Mouse (Mus musculus) urinary bladder, postnatal 36 days (tissue): Measurements from ENCODE around the gene Atp8a1.
A peak's percentile ranks its signal among the peaks of the same experiment; 100 is the strongest.

Source experiments
- DNase-seq, 2 experiments: peaks; one replicate each; pipeline ENCODE4 v3.0.0; 2022; ENCODE audit warnings: low spot score in 2 of 2, mixed read lengths in 1 of 2

Gene Atp8a1

DNA sequence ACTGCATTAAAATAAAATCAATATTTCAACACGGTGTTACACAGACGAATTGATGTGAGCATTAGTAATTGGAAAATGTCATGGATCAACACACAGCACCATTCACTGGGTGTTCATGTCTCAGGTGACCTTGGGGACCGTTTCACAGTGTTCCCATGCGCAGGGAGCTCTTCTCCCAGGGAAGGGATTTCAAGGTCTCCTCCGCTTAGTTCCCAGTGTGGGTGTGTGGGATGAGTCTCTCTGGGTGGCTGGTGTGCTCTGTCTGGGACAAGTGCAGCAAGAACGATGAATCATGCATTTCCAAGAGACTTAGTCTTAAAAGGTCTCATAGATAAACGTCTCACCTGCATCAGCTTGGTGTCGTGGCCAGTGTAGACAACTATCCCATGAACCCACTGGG, 78.5 kb downstream of the Atp8a1 start:
- no peak for DNase-seq

DNA sequence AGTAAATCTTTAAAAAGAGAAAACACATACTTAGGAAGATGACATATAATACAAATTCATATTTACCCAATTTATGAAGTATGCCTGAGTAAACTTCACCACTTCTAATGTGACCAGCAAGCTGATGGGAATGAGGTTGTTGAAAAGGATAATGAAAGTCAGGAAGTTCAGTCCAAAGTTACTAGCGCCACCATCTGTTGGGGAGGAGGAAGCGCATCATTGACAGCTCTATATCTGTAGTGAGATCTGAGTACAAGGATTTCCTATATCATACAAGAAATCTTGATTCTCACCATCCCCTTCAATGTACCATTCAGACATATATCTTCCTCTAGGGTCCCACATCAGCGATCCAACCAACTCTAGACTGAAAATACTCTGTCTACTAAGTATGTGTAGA, 82.4 kb downstream of the Atp8a1 start:
- DNase-seq, result no peak

DNA sequence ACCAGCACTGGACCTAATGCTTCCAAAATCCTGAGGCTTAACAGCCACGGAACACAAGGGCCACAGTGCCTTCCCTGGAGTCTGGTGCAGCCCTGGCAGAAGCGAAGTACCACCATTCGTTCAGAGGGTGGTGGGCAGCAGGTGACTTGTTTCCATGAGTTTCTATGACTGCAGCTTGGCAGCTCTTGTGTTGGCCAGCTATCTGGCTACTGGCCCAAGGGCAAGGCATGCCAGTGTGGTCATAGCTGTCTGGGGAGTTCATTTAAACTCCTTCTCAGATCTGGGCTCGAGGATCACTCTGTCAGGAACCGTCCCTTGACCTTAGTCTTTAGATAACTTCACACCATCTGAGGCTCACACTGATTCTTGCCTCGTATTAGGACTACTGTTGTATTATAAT, 89.1 kb downstream of the Atp8a1 start:
- DNase-seq, result peak in 1 of 2 experiments; percentile 13

DNA sequence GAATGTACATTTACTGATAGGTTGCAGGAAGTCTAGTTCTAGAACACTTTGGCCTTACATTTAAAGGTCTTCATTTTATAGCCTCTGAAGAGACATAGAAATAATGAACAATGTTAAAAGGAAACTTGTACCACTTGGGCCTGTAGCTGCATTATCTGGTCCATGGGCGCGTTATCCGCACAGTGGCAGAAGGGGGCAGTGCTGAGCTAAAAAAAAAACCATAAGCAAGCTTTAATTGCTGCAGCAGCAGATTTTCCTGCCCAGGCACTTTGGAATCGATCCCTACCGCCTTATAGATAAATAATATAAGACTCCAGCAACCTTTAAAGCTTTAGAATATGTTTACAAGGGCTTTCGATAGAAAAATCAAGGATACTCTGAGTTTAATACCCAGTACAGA, 91.1 kb downstream of the Atp8a1 start:
- peak; percentile 4 to 14 for DNase-seq

DNA sequence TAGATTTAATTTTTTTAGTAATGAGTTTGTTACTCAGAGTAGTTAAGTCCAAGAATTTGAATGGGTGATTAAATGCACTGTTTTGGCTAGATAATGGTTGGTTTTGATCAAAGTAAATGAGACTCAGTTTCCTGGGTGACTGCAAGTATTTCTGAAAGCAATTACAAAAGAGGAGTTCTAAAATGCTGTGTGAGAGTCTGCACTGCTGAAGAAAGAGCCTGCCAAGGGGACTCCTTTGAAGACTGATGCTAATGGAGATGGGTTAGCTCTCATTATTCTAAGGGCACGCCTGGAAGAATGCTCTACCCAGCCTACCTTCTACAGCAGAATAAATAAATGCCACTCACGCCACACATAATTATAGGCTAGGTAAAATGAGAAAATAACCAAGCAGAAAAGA, 94.2 kb downstream of the Atp8a1 start:
- no peak for DNase-seq

DNA sequence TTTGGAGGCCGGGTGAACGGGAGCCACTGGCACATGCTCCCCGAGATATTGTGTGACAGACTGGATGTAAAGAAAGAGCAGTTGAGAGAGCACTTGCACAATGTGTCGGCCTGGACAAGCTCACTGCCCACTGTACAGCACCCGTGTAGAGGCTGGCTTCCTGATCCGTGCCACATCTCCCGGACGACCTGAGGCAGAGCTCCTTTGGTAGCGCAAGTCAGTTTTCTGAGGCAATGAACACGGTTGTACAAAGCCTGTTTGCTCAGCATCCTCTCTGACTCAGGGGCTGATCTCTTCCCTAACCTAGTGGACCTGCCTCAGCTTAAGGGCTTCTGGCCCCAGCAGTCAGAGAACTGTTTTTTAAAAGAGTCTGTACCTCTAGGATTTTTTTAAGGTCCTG, 94.6 kb downstream of the Atp8a1 start:
- DNase-seq, result no peak

DNA sequence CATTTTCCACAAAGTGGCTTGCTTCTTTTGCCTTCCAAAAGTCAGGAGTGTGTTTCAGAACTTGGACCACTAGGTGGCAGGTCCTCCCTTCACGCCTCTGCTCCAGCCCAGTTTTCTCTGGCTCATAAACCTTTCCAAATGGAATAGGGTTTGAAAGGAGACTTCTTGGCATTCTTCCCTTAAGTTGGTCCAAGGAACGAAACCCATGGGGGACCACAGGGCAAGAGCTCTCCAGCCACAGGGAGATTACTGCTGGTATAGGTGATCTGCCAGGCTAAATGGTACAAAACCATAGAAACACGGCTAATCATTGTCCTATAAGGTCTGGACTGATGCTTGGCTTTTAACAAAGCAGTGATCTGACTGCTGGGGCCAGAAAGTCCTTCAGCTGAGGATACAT, 95.2 kb downstream of the Atp8a1 start:
- DNase-seq, result peak in 1 of 2 experiments; percentile 9

DNA sequence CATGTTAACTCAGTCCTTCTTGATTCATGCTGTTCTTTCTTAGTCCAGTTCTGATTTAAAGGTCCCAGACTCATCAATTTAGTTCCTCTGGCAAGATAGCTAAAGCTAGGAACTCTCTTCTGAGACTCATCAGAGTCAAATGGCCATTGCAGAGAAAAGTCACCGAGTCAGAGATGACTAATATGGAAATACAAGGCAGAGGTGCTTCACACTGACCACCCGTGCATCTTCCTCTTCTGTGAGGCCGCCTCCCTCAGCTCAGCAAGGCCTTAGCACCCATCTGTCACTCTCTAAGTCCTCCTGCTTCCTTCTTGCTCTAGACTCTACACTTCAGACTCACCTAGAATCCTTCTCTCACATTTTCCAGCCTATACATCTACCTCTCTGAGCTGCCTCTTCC, 108.0 kb downstream of the Atp8a1 start:
- no peak for DNase-seq

DNA sequence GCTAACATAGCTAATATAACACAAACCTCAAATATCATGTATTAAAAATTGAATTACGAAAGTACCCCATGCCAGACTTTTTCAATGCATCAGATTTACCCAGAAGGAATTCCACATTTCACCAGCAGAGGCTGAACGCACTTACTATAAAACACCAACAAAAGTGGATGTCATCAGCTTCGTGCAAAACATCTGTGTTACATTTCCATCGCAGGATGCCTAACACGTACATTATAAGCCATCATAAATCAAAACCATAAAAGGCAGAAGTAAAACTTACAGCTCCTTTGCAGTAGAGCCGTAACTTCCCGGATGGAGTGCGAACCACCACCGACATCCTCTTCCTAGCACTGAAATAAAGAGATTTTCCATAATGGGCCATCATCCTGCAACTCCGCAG, 109.1 kb downstream of the Atp8a1 start:
- no peak for DNase-seq

DNA sequence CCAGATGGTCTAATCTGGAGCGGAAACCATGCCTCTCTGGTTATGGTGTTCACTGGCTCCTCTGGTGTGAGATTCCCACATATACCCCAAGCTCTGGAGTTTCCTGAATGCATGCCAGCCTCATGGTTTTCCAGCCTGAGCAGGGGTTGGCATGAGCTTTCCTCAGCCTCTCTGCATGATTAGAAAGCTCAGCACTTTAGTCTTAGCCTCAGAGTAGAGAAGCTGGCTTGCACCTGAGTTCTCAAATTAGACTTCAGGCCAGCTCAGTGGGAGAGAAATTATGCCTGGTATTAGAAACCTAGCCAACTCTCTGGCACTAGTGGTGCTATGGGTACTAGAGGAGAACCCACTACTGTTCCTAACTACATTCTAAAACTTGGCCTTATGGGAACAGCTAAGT, 111.5 kb downstream of the Atp8a1 start:
- no peak for DNase-seq

DNA sequence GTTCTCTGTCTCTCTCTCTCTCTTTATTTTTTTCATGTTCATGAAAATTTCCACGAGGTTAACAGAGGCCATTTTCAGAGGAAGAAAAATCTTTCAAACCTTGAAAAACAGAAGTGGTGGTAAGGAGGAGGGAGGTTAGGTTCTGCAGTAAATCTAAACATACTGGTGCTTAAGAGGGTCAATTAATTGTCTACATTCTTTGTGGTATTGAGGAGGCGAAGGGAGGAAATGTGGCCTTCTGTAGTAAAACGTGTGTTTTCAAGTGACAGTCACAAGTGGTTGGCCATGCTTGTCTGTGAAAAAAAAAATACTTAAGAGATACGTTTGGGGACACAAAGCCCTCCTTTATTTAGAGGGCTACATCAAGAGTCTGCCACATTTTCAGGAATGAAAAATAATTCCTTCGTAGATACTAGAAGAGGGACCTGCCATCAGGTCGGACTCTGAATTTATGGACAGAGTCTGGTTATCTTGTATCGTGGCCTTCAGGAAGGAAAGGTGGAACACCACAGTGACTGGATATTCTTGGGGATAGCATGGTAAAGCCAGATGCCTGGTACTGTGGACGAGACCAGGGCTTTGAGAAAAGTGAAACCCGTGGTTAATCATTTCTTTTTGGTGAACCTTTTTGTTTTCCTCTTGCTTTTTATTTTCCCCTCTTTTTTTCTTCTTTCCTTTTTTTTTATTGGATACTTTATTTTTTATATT, 113.5 kb downstream of the Atp8a1 start:
- no peak for DNase-seq

DNA sequence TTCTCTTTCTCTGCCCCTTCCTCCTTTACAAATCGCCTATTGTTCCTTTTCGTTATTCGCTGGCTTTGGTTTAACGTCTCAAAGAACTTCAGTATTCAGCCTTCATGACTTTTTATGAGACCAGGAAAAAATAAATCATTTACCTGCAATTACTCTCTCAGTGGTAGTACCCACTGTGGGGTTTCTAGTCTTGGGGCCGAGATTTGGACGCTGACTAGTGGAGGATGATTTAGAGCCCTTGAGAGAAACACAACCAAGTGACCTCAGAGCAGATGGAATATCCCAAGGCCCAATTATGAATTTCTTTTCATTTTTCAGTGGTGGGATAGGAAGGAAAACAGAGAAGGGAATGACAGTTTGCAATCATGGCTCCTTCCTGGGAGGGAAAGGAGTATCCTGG, 114.1 kb downstream of the Atp8a1 start:
- no peak for DNase-seq

DNA sequence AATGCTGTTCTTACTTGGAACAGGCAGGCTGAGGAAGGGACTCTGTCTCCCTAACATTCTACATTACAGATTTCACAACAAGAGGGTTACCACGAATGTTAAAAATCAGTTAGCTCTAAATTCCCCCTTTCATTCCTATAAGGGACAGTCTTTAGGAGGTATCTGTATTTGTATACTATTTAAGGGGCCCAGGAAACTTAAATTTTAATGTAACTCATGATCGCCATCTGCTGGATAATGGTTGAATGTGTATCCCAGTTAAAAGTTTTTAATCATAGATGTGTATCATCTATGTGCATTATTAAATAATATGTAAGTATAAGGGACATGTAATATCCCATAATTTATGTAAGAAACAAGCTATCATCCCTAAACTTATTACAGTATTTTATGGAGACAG, 119.5 kb downstream of the Atp8a1 start:
- DNase-seq, result no peak

DNA sequence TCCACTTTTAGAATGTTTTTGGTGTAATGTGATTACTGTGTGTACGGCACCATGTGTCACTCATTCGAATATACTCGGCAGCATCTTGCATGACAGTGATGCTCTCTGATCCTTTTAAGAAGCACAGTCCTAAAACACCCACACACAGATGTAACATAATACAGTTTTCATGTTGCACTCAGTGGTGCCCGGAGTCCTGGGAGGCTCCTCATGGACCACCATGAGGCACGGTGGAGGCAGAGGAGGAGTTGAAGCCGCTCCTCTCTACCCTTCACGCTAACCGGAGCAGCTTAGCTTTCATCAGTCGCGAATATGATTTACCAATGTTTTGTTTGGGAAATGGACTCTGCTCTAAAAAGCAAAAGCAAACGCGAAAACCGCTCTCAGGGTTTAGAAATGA, 120.4 kb downstream of the Atp8a1 start:
- no peak for DNase-seq

DNA sequence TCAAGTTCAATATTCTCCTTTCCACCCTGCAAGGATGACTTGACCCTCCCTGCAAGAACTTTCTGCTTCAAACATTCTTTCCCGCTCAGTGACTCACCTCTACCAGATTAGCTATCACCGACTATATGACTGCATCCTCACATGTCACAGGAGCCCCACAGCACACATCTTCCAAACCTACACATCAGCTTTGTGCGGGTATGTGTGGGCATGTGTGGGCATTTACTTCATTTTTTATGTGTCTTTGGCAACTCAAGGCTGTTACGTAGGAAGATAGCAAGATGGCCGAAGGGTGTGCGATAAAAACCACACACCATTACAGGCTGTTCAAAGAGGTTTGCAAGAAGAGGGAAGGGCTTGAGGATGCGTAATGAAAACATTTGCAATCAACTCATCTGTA, 145.6 kb downstream of the Atp8a1 start:
- DNase-seq, result no peak

DNA sequence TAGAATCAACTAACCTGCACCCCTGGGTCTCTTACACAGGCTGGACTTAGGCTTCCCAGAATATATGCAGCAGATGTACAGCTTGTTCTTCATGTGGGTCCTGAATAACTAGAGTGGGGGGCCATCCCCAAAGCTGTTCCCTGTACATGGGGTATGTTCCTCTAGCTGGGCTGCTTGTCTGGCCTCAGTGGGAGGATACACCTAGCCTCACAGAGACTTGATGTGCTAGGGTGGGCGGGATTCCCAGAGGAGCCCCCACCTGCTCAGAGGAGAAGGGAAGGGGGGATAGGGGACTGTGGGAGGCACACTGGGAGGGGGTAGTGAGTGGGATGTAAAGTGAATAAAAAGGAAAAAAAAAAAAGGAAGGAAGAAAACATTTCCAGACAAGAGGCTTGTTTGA, 147.8 kb downstream of the Atp8a1 start:
- no peak for DNase-seq

DNA sequence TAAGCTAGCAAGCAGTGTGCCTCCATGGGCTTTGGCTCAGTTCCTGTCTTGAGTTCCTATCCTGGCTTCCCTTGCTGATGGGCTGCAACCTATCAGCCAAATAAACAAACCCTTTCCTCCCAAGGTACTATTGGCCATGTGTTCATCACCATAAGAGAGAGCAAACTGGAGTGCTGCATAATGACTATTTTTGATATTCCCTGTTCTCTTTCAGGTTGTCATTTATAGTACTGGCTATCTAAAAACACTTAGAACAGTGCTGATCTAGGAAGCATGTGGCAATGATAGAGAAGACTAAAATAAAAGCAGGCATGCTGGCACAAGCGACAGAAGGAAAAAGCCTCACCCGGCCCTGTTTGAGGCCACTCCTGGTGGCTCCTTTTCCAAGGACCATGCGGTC, 149.1 kb downstream of the Atp8a1 start:
- no peak for DNase-seq

DNA sequence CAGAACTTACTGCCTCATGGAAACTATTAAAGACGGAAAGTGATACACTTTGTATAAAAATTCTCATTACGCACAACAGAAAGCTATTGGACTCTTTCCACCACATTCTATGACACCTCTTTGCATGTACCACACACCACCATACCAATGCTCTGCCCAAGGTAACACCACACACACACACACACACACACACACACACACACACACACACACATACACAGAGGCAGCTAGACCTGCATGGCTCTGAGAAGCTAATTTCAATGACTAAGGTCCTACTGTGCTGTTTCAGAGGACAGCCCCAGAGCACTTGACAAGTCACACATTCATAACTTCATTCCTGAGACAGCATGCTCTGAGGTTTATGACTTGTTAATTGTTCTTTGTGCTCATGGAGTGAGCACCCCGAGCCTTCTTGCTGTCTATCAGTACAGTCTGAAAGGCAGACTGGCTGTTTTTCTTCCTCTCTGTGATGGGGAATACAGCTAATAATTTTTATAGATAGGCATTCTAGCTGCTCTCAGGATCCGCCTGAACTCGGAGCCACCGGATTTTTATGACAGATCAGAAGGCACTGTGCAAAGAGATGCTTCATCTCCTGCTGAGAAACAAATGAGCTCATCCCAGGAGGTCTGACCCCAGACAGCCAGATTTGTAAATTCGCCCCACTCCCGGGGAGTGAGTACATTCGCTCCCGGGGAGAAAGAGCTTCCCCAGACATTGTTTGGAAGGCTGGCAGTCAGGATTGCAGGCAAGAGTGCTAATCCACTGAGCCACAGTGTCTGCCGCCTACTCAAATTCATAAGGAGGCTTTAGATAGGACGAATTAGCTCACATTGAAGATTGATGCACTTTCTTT, 150.3 kb downstream of the Atp8a1 start:
- no peak for DNase-seq

DNA sequence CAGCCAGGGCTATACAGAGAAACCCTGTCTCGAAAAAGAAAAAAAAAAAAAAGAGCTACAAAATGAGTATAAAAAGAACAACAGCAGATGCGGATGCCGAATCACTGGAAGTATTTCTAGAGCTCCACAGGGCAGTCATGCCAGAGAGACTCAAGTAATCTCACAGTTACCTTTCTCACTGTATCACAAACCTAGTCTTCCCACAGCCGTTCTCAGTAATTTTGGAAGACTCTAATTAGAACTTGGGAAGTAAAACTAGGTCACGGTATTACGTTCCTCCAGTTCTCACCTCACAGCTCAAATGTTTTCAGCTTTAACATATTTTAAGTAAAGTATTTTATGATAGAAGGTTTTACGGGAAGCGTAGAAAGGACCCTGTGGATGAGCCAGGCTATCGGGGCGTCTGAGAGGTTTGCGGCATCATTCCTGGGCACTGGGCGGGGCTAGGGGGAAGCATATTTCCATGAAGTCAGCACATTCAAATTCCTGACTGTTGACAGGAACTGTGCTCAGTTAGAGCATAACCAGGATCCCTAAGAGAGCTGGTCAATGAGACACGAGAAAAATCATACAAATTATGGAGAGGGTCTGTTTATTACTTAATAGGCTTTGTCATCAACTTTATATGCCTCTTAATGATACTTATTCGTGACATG, 152.1 kb downstream of the Atp8a1 start:
- DNase-seq, result no peak

DNA sequence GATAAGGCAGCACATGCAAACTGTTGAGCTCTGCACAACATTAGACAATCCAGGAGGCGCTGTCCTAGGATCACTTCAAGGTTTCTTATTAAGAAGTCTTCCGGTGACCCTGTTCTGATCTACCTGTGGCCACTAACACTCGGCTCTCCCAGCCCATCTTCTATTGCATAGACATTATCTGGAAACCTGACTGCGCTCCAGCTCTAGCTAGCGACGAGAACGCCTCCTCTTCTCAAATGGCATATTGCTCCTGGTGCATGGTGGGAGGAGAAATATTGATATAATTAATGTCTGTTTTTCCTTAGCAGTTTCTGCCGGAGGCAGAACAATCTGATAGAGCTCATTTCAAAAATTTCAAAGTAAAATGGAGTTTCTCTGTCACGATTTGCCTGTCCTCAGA, 156.9 kb downstream of the Atp8a1 start:
- no peak for DNase-seq

DNA sequence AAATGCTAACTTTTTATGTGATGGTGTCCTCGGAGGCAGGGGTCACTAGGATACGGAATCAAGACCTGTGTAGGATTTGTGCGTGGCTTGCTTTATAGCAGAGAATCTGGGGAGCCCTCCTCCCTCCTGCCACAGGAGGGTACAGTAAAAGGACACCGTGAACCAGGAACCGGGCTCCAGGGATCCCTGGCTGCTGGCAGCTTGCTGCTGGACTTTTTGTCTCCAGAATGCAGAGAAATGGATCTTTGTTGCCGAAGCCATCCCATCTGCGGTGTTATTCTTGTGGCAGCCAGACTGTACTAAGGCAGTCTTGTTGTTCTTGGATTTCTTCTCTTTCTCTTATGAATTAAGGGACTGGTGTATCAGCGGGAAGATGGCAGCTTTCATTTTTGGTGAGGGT, 159.2 kb downstream of the Atp8a1 start:
- DNase-seq, result no peak

DNA sequence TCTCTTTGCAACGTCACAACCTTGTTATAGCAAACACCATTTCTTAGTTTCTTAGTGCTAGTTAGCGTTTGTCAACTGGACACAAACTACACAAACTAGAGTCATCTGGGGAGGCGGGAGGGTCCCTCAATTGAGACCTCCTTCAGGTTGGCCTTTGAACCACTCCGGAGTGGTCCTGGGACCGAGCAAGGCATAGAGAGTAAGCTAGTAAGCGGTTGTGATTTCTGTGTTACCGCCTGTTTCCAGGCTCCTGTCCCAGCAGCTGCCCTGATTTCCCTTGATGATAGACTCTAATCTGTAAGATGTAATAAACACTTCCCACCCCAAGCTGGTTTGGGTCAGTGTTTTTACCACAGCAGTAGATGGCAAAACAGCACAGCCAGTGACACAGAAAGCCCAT, 161.3 kb downstream of the Atp8a1 start:
- DNase-seq, result no peak

DNA sequence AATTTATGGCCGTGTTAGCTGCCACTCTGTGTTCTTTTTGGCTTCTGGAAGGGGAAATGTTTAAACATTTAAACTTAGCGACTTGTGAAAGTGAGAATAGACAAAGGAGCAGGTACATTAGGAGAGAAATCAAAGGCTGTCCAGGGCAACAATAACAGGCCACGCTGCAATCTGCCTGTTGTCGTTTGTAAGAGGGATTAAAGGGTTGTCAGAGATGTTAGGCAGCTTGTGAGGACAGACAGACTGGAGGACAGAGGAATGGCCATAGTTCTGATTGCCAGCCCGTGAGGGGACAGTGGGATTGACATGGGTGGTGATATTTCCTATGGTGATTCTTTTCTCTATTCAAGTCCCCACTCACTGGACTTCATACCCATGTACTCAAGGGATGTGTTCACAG, 161.8 kb downstream of the Atp8a1 start:
- no peak for DNase-seq
